Mouse (Mus musculus) liver, embryonic 14.5 days (tissue): Measurements from ENCODE around the gene Gper1. TPM values are rescaled to one million over a fixed set of nuclear protein-coding genes. Genes with fewer than 3 reads are reported as not detected.

Source experiments
- ATAC-seq: fragments of 200-750 bp; cut with Nextera tagmentation; 2 replicates; pipeline ENCODE4 v1.8.0; 2017; ENCODE audit warnings: moderate number of reproducible peaks, mild to moderate bottlenecking, moderate library complexity; ENCODE audit not compliant: insufficient read depth
- DNase-seq, 3 experiments: peaks; one replicate each; pipeline ENCODE4 v3.0.0-alpha.2; 2012 to 2013; ENCODE audit warnings: low read depth in 3 of 3, low spot score in 3 of 3
- H3K27ac ChIP-seq: fragments of 300-500 bp; sonication (generic); 2 replicates; pipeline ENCODE4 v1.5.1; 2014; ENCODE audit warnings: moderate library complexity, mild to moderate bottlenecking, control low read depth, inconsistent platforms
- H3K27me3 ChIP-seq: fragments of 300-500 bp; sonication (generic); 2 replicates; pipeline ENCODE4 v1.6.1; 2014; ENCODE audit warnings: mild to moderate bottlenecking, low read length, moderate library complexity; ENCODE audit not compliant: control insufficient read depth, insufficient read depth
- H3K36me3 ChIP-seq: fragments of 300-500 bp; sonication (generic); replicated peaks from 2 replicates; pipeline ENCODE4 v1.6.1; 2014; ENCODE audit warnings: low read depth; ENCODE audit not compliant: control insufficient read depth, insufficient read depth
- H3K4me1 ChIP-seq, 2 experiments: fragments of 200-500 bp in 1 of 2; fragments of 300-500 bp in 1 of 2; sonication (generic) in 1 of 2; replicated peaks; 2 replicates each; pipeline ENCODE4 v1.6.1; 2012 to 2014; ENCODE audit warnings: antibody characterized with exemption in 1 of 2, inconsistent platforms in 1 of 2, low read length in 1 of 2; ENCODE audit not compliant: control insufficient read depth in 2 of 2, insufficient read depth in 2 of 2
- H3K4me2 ChIP-seq: fragments of 300-500 bp; sonication (generic); 2 replicates; pipeline ENCODE4 v1.6.1; 2014; ENCODE audit warnings: low read depth, mild to moderate bottlenecking, control low read depth, moderate library complexity
- H3K4me3 ChIP-seq, 2 experiments: fragments of 200-500 bp in 1 of 2; fragments of 300-500 bp in 1 of 2; sonication (generic) in 1 of 2; 2 replicates each; pipeline ENCODE4 v1.5.1; 2012 to 2014; ENCODE audit warnings: low read depth in 2 of 2, low read length in 2 of 2, mild to moderate bottlenecking in 2 of 2, control low read depth in 1 of 2, inconsistent platforms in 1 of 2, moderate library complexity in 1 of 2; ENCODE audit not compliant: insufficient read depth in 1 of 2
- H3K9ac ChIP-seq: fragments of 300-500 bp; sonication (generic); replicated peaks from 2 replicates; pipeline ENCODE4 v1.6.1; 2014; ENCODE audit warnings: mild to moderate bottlenecking, control low read depth, moderate library complexity
- H3K9me3 ChIP-seq: fragments of 300-500 bp; sonication (generic); 2 replicates; pipeline ENCODE4 v1.6.1; 2016; ENCODE audit warnings: low read length, mixed read lengths; ENCODE audit not compliant: control insufficient read depth
- CTCF ChIP-seq: IDR thresholded peaks from 2 replicates; pipeline ENCODE4 v1.5.1; 2016; ENCODE audit warnings: antibody characterized with exemption, low read depth, control low read depth
- EP300 ChIP-seq: IDR thresholded peaks from 2 replicates; pipeline ENCODE4 v1.6.1; 2016; ENCODE audit warnings: antibody characterized with exemption, low read depth
- WGBS: fragments of 180-500 bp; shearing (Covaris S2); extraction: QIAGEN DNeasy Blood & Tissue Kit; methylation state at CpG from one replicate; pipeline ENCODE4 v1.1.7; 2014; ENCODE audit not compliant: insufficient replicate concordance; 5-methylcytosine and 5-hydroxymethylcytosine counted together
- polyA plus RNA-seq, 2 experiments: library from polyadenylated mRNA; depleted of rRNA in 1 of 2; stranded (reverse) in 1 of 2; unstranded in 1 of 2; fragments of >200 nt; fragmentation: Nextera tagmentation in 1 of 2; extraction: Ambion mirVana in 1 of 2; gene quantifications; 2 replicates each; pipeline versions ENCODE4 v1.2.1 to v1.2.3; 2012 to 2014

The Gper1 gene
- polyA plus RNA-seq, 2 experiments: 0.07 to 0.20 TPM

GRCm38 (mm10) chr5:139441726-139442018 lies 18.7 kb downstream of the Gper1 start:
- TF ChIP-seq EP300: no peak
- no peak for TF ChIP-seq CTCF
- Histone ChIP-seq H3K4me3 (no peak overlapping the region), H3K27me3 (no peaks in the 10 kb centered on the region), H3K4me2 (no peak overlapping the region), H3K9me3 (no peaks in the 10 kb centered on the region), H3K9ac (no peak overlapping the region), H3K27ac (no peak overlapping the region), H3K36me3 (no peaks in the 10 kb centered on the region), H3K4me1 (no peaks in the 10 kb centered on the region)
- no peak for DNase-seq
- no peak for ATAC-seq
- WGBS: 78% methylated on average over 2 of the region's 2 CpGs

GRCm38 (mm10) chr5:139442428-139442827 lies 19.5 kb downstream of the Gper1 start:
- Histone ChIP-seq H3K4me3 (no peak overlapping the region), H3K27ac (no peak overlapping the region), H3K4me2 (no peak overlapping the region), H3K9me3 (no peaks in the 10 kb centered on the region), H3K4me1 (no peaks in the 10 kb centered on the region), H3K36me3 (no peaks in the 10 kb centered on the region), H3K9ac (no peak overlapping the region), H3K27me3 (no peaks in the 10 kb centered on the region)
- ATAC-seq (no peak), DNase-seq (no peak)
- 85% methylated on average over 12 of the region's 12 CpGs for WGBS
- TF ChIP-seq CTCF: no peak
- TF ChIP-seq EP300: no peak

- DNase-seq (no peak), ATAC-seq (no peak)
- Histone ChIP-seq H3K9me3 (no peaks in the 10 kb centered on the region), H3K27me3 (no peaks in the 10 kb centered on the region), H3K4me3 (no peak overlapping the region), H3K4me1 (no peaks in the 10 kb centered on the region), H3K27ac (no peak overlapping the region), H3K36me3 (no peaks in the 10 kb centered on the region), H3K9ac (no peak overlapping the region), H3K4me2 (no peak overlapping the region)
- 63% methylated on average over 4 of the region's 4 CpGs for WGBS
- TF ChIP-seq EP300 (no peak), CTCF (no peak)
Observed at GRCm38 (mm10) chr5:139442962-139443361, 20.0 kb downstream of the Gper1 start.

- H3K4me2 ChIP-seq: no peak overlapping the region
- no peak overlapping the region for H3K9ac ChIP-seq
- WGBS: 81% methylated on average over 8 of the region's 8 CpGs
- no peaks in the 10 kb centered on the region for H3K36me3 ChIP-seq
- H3K4me3 ChIP-seq: no peak overlapping the region
- no peaks in the 10 kb centered on the region for H3K4me1 ChIP-seq
- no peak for ATAC-seq
- H3K9me3 ChIP-seq: no peaks in the 10 kb centered on the region
- DNase-seq: no peak
- TF ChIP-seq EP300 (no peak), CTCF (peak; percentile 40; the same call in 1 of the 2 replicates)
- no peak overlapping the region for H3K27ac ChIP-seq
- no peaks in the 10 kb centered on the region for H3K27me3 ChIP-seq
Observed at GRCm38 (mm10) chr5:139445258-139445657, 22.3 kb downstream of the Gper1 start.

GRCm38 (mm10) chr5:139448025-139448424 lies 25.1 kb downstream of the Gper1 start:
- Histone ChIP-seq H3K36me3 (no peaks in the 10 kb centered on the region), H3K9me3 (no peaks in the 10 kb centered on the region), H3K4me1 (no peaks in the 10 kb centered on the region), H3K27ac (no peak overlapping the region), H3K4me3 (no peak overlapping the region), H3K27me3 (no peaks in the 10 kb centered on the region), H3K4me2 (no peak overlapping the region), H3K9ac (no peak overlapping the region)
- DNase-seq (no peak), ATAC-seq (no peak)
- 64% methylated on average over 6 of the region's 6 CpGs for WGBS
- no peak for TF ChIP-seq EP300
- TF ChIP-seq CTCF: no peak
